11 mouse cellular contexts compared by ENCODE assay signal in genomic region chr2:49655195-49655873, GRCm38 (mm10). TPM values are rescaled to one million over a fixed set of nuclear protein-coding genes. Genes with fewer than 3 reads are reported as not detected.
DNase-seq lines count a peak whose midpoint lies in the region; ATAC-seq and TF ChIP-seq lines count a peak whose summit lies in the region.
"Had no signal": no experiment of that assay in that cellular context is flagged by ENCODE, and none has a peak within 500 bp of the region (broad histone marks: within the 10 kb centered on the region; RNA-seq: fewer than 3 reads in every experiment).

No protein-coding gene starts in this region.

- H3K9ac ChIP-seq in heart, adult 2 months (ENCODE audit: low read depth, low read length), result no peak overlapping the region
- no peak overlapping the region for H3K9ac ChIP-seq in hindbrain, embryonic 15.5 days
- H3K9ac ChIP-seq in neural tube, embryonic 14.5 days (replicated peaks; ENCODE audit: low read depth, low read length), result 0 out of 2 replicates have a peak overlapping the region, but pooled peaks have one; percentile 0
- H3K9ac ChIP-seq: liver, embryonic 12.5 days; stomach, embryonic 15.5 days had no signal

- H3K9me3 ChIP-seq in hindbrain, embryonic 15.5 days, result no peaks in the 10 kb centered on the region
- H3K9me3 ChIP-seq in neural tube, embryonic 14.5 days (ENCODE audit: control insufficient read depth, low read length), result no peaks in the 10 kb centered on the region
- H3K9me3 ChIP-seq: liver, embryonic 12.5 days; stomach, embryonic 15.5 days had no signal

- no peak for TF ChIP-seq POLR2A in heart, adult 2 months (IDR thresholded peaks at IDR 0.05; ENCODE audit: insufficient read depth, low read depth, low read length)

- no peak overlapping the region for H3K27ac ChIP-seq in heart, adult 2 months
- H3K27ac ChIP-seq in hindbrain, embryonic 15.5 days (replicated peaks), result peak overlapping the region; percentile 56
- 0 out of 2 replicates have a peak overlapping the region, but pooled peaks have one; percentile 30 for H3K27ac ChIP-seq in neural tube, embryonic 14.5 days (ENCODE audit: low read depth, low read length)
- H3K27ac ChIP-seq: liver, embryonic 12.5 days; stomach, embryonic 15.5 days had no signal

- intact Hi-C loops in heart, adult 2 months (cut with DNase I), result loop anchor here (5.0 kb wide), 2 partner anchors 208 to 298 kb away; no protein-coding TSS in a partner anchor

- peak; percentile 73 for ATAC-seq in hindbrain, embryonic 15.5 days (ENCODE audit: low FRiP score, low read depth)
- peak; percentile 78 for ATAC-seq in neural tube, embryonic 14.5 days (ENCODE audit: low read depth)
- ATAC-seq: liver, embryonic 12.5 days had no signal

- no peak overlapping the region for H3K4me3 ChIP-seq in heart, adult 2 months
- no peak overlapping the region for H3K4me3 ChIP-seq in hindbrain, embryonic 15.5 days
- H3K4me3 ChIP-seq in neural tube, embryonic 14.5 days (ENCODE audit: low read depth, low read length), result no peak overlapping the region
- H3K4me3 ChIP-seq: liver, embryonic 12.5 days; myocyte; stomach, embryonic 15.5 days had no signal

- TF ChIP-seq CTCF in heart, adult 2 months (IDR thresholded peaks at IDR 0.05), result no peak

- no peaks in the 10 kb centered on the region for H3K79me2 ChIP-seq in heart, adult 2 months (replicated peaks; ENCODE audit: control insufficient read depth, insufficient read depth, low read length)

- peak; percentile 74 for DNase-seq in heart, adult 11 months
- no peak for DNase-seq in heart, adult 2 months
- DNase-seq in right cerebral cortex, postnatal 14 days, result peak; percentile 40
- no peak for DNase-seq in right cerebral cortex, postnatal 36 days (ENCODE audit: low spot score in 2 of 2)
- no peak for DNase-seq in embryo, embryonic 11 days
- no peak for DNase-seq in kidney, adult 9 months

- H3K4me2 ChIP-seq in hindbrain, embryonic 15.5 days, result peak overlapping the region; percentile 21
- H3K4me2 ChIP-seq in neural tube, embryonic 14.5 days (ENCODE audit: low read depth, low read length), result no peak overlapping the region
- H3K4me2 ChIP-seq: liver, embryonic 12.5 days; stomach, embryonic 15.5 days had no signal

- H3K4me1 ChIP-seq in heart, adult 2 months (ENCODE audit: control insufficient read depth, insufficient read depth, low read length), result no peaks in the 10 kb centered on the region
- peaks cover 56% of the 10 kb centered on the region for H3K4me1 ChIP-seq in hindbrain, embryonic 15.5 days (replicated peaks)
- peaks cover 24% of the 10 kb centered on the region for H3K4me1 ChIP-seq in neural tube, embryonic 14.5 days (ENCODE audit: control insufficient read depth, insufficient read depth, low read length)
- H3K4me1 ChIP-seq: liver, embryonic 12.5 days had no signal

- no peaks in the 10 kb centered on the region for H3K36me3 ChIP-seq in heart, adult 2 months (ENCODE audit: control insufficient read depth, insufficient read depth, low read length)
- H3K36me3 ChIP-seq in hindbrain, embryonic 15.5 days, result no peaks in the 10 kb centered on the region
- H3K36me3 ChIP-seq in neural tube, embryonic 14.5 days (ENCODE audit: control insufficient read depth, insufficient read depth, low read length), result no peaks in the 10 kb centered on the region
- H3K36me3 ChIP-seq: liver, embryonic 12.5 days; stomach, embryonic 15.5 days had no signal

- 39% methylated on average over 11 of the region's 11 CpGs for WGBS in heart, adult 2 months
- WGBS in hindbrain, embryonic 15.5 days, result 20% methylated on average over 11 of the region's 11 CpGs
- 22% methylated on average over 11 of the region's 11 CpGs for WGBS in neural tube, embryonic 14.5 days

- no peak for TF ChIP-seq EP300 in heart, adult 2 months (IDR thresholded peaks at IDR 0.05; ENCODE audit: insufficient read depth, low read depth, low read length)

- H3K27me3 ChIP-seq in heart, adult 2 months (ENCODE audit: control insufficient read depth, insufficient read depth, low read length), result no peaks in the 10 kb centered on the region
- H3K27me3 ChIP-seq in hindbrain, embryonic 15.5 days, result no peaks in the 10 kb centered on the region
- H3K27me3 ChIP-seq in neural tube, embryonic 14.5 days (ENCODE audit: control insufficient read depth, insufficient read depth, low read length), result no peaks in the 10 kb centered on the region
- H3K27me3 ChIP-seq: liver, embryonic 12.5 days; stomach, embryonic 15.5 days had no signal

RNA-seq across cellular contexts. Expression of gene Kif5c, which starts 36.2 kb away (rescaled TPM):
- under 1 TPM; 0.52 to 0.60 TPM for total RNA-seq in heart, adult 2 months (2021)
- polyA plus RNA-seq in heart, adult 2 months (2012; rRNA removed), result 0.82 and 0.88 TPM in 2 replicates
- 179 and 188 TPM in 2 replicates for polyA plus RNA-seq in hindbrain, embryonic 15.5 days (2015; fragmentation: Nextera tagmentation; extraction: Ambion mirVana)
- 218 and 254 TPM in 2 replicates for polyA plus RNA-seq in neural tube, embryonic 14.5 days (2014; fragmentation: Nextera tagmentation; extraction: Ambion mirVana)

Comparison
In these comparisons a context has a peak if more than half of its experiments do, and no peak if none do; other contexts are left out.
1. DNase-seq: peak in heart, adult 11 months (single experiment) and right cerebral cortex, postnatal 14 days (single experiment); none in heart, adult 2 months (0 of 2), right cerebral cortex, postnatal 36 days (0 of 2), embryo, embryonic 11 days (single experiment) and kidney, adult 9 months (single experiment).
2. RNA of gene Kif5c, which starts 36.2 kb away (polyA plus RNA-seq): 218 to 254 TPM in neural tube, embryonic 14.5 days and 179 to 188 TPM in hindbrain, embryonic 15.5 days; 0.82 to 0.88 TPM in heart, adult 2 months; every median in the first group is over 10 times any median in the second.